Mouse (Mus musculus): ENCODE results near the gene Rpp25l.
"Not testable (repeated sequence)": the region's sequence is repeated elsewhere in the genome, so short reads cannot be mapped to it uniquely, and the experiment has no call there.

DNA sequence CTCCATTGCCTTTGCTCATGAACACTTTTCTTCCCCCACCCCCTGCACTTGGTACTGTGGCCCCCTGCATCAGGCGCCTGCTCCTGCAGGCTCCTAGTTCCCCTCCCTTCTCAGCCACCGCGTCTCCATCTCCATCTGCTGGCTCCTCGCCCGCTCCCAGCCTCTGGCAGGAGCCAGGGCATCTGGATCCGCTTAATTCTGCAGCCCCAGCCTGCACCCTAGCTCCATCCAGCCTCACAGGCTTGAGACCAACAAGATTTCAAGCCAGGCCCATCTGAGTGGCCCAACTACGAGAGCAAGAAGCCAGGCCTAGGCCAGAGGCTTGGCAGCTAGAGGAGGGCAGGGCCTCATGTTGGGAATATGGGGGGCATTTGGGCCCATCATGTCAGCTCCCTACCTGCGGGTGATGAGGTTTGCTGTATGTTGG, 49.4 kb upstream of the Rpp25l start:
- TF ChIP-seq CTCF (IDR thresholded peaks at IDR 0.05; ENCODE audit: low read depth, low read length); POLR2A (IDR thresholded peaks at IDR 0.05; ENCODE audit: extremely low read depth, insufficient read depth, low read length): not testable (repeated sequence)

All from liver, adult 2 months (tissue).